Mouse (Mus musculus) midbrain, postnatal 0 days (tissue): ENCODE results near the gene Rhoq. TPM values are rescaled to one million over a fixed set of nuclear protein-coding genes. Genes with fewer than 3 reads are reported as not detected.

Source experiments
- ATAC-seq: fragments of 200-750 bp; cut with Nextera tagmentation; 2 replicates; pipeline ENCODE4 v1.8.0; 2017; ENCODE audit warnings: moderate number of reproducible peaks, mild to moderate bottlenecking, moderate TSS enrichment, moderate library complexity; ENCODE audit not compliant: low FRiP score
- DNase-seq: peaks from one replicate; pipeline ENCODE4 v3.0.0-alpha.2; 2015; ENCODE audit warnings: low spot score
- H3K27ac ChIP-seq: fragments of 300-500 bp; sonication (generic); 2 replicates; pipeline ENCODE4 v1.5.1; 2014; ENCODE audit warnings: low read depth, mild to moderate bottlenecking, low read length, mixed read lengths
- H3K27me3 ChIP-seq: fragments of 300-500 bp; sonication (generic); 2 replicates; pipeline ENCODE4 v1.6.1; 2014; ENCODE audit warnings: low read length, control low read depth, mixed read lengths; ENCODE audit not compliant: insufficient read depth
- H3K36me3 ChIP-seq: fragments of 300-500 bp; sonication (generic); 2 replicates; pipeline ENCODE4 v1.6.1; 2014; ENCODE audit warnings: low read length, control low read depth, mixed read lengths; ENCODE audit not compliant: insufficient read depth
- H3K4me1 ChIP-seq: fragments of 300-500 bp; sonication (generic); 2 replicates; pipeline ENCODE4 v1.6.1; 2014; ENCODE audit warnings: mild to moderate bottlenecking, control low read depth, antibody characterized with exemption, low read length, mixed read lengths; ENCODE audit not compliant: insufficient read depth
- H3K4me2 ChIP-seq: fragments of 300-500 bp; sonication (generic); 2 replicates; pipeline ENCODE4 v1.6.1; 2014; ENCODE audit warnings: low read depth, mild to moderate bottlenecking, low read length, mixed read lengths; ENCODE audit not compliant: poor library complexity, severe bottlenecking
- H3K4me3 ChIP-seq: fragments of 300-500 bp; sonication (generic); 2 replicates; pipeline ENCODE4 v1.5.1; 2014; ENCODE audit warnings: low read depth, mild to moderate bottlenecking, low read length, moderate library complexity
- H3K9ac ChIP-seq: fragments of 300-500 bp; sonication (generic); replicated peaks from 2 replicates; pipeline ENCODE4 v1.6.1; 2014; ENCODE audit warnings: mild to moderate bottlenecking, low read length, moderate library complexity, mixed read lengths; ENCODE audit not compliant: poor library complexity, severe bottlenecking
- H3K9me3 ChIP-seq: fragments of 300-500 bp; sonication (generic); 2 replicates; pipeline ENCODE4 v1.6.1; 2016; ENCODE audit warnings: low read length, control low read depth
- CTCF ChIP-seq: IDR thresholded peaks from 2 replicates; pipeline ENCODE4 v1.5.1; 2016; ENCODE audit warnings: antibody characterized with exemption, mild to moderate bottlenecking
- WGBS: fragments of 180-500 bp; shearing (Covaris S2); extraction: QIAGEN DNeasy Blood & Tissue Kit; methylation state at CpG from one replicate; pipeline ENCODE4 v1.1.7; 2014; 5-methylcytosine and 5-hydroxymethylcytosine counted together
- polyA plus RNA-seq: library from polyadenylated mRNA; unstranded; fragments of >200 nt; fragmentation: Nextera tagmentation; extraction: Ambion mirVana; gene quantifications from 2 replicates; pipeline ENCODE4 v1.2.1, GENCODE M21; 2015
- total RNA-seq: library from RNA; depleted of rRNA; stranded (reverse); fragments of >200 nt; gene quantifications from 2 replicates; pipeline ENCODE4 v1.2.3, GENCODE M21; 2014; rRNA removed

The Rhoq gene
- total RNA-seq (23.1 and 26.3 TPM in 2 replicates), polyA plus RNA-seq (4.3 and 5.1 TPM in 2 replicates)

GRCm38 (mm10) chr17:86962894-86963585 lies at the start of gene Rhoq:
Rhoq (plus strand) TSS chr17:86963082.
- Histone ChIP-seq H3K9ac (peak within 1 kb of the TSS; percentile 77), H3K4me2 (peak within 1 kb of the TSS; percentile 94), H3K27me3 (no peaks in the 10 kb centered on the region), H3K4me3 (peak within 1 kb of the TSS; percentile 82), H3K36me3 (no peaks in the 10 kb centered on the region), H3K27ac (peak within 1 kb of the TSS; percentile 77), H3K4me1 (peaks cover 13% of the 10 kb centered on the region), H3K9me3 (no peaks in the 10 kb centered on the region)
- peak; percentile 86 for ATAC-seq
- no peak for TF ChIP-seq CTCF
- peak; percentile 91 for DNase-seq
- WGBS: under 1% methylated on average over 60 of the region's 86 CpGs

- H3K9ac ChIP-seq: no peak overlapping the region
- H3K36me3 ChIP-seq: no peaks in the 10 kb centered on the region
- TF ChIP-seq CTCF: peak; percentile 34
- no peak overlapping the region for H3K27ac ChIP-seq
- no peaks in the 10 kb centered on the region for H3K27me3 ChIP-seq
- ATAC-seq (no peak), DNase-seq (no peak)
- H3K9me3 ChIP-seq: no peaks in the 10 kb centered on the region
- 78% methylated on average over 4 of the region's 4 CpGs for WGBS
- H3K4me3 ChIP-seq: no peak overlapping the region
- H3K4me1 ChIP-seq: no peaks in the 10 kb centered on the region
- no peak overlapping the region for H3K4me2 ChIP-seq
Measured at GRCm38 (mm10) chr17:86915540-86915939, 47.3 kb upstream of the Rhoq start.

- H3K4me2 ChIP-seq: no peak within 1 kb of the TSS
- no peaks in the 10 kb centered on the region for H3K9me3 ChIP-seq
- TF ChIP-seq CTCF: no peak
- H3K4me1 ChIP-seq: no peaks in the 10 kb centered on the region
- no peaks in the 10 kb centered on the region for H3K36me3 ChIP-seq
- H3K27me3 ChIP-seq: no peaks in the 10 kb centered on the region
- no peak within 1 kb of the TSS for H3K9ac ChIP-seq
- WGBS: 93% methylated on average over 10 of the region's 10 CpGs
- no peak within 1 kb of the TSS for H3K27ac ChIP-seq
- ATAC-seq (no peak), DNase-seq (no peak)
- no peak within 1 kb of the TSS for H3K4me3 ChIP-seq
Measured at GRCm38 (mm10) chr17:86917048-86917447, 45.8 kb upstream of the Rhoq start, which contains the start of gene Tmem247. Tmem247 (plus strand) TSS chr17:86917348.

DNA sequence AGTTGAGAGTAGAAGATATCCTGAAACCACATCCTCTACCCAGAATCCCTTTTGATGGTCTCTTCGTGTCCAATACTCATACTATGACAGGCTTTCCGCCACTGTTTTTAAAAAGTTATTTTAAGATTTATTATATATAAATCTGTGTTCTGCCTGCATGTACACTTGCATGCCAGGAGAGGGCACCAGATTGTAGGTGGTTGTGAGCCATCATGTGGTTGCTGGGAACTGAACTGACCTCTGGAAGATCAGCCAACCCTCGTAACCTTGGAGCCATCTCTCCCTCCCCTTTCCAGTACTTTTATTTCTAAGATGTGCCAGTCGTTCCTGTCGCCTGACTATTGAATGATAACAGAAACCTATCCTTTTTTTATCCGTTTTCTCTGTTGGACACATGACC lies 44.1 kb upstream of the Rhoq start:
- WGBS: 78% methylated on average over 6 of the region's 6 CpGs
- ATAC-seq: no peak
- DNase-seq: no peak
- no peak overlapping the region for H3K4me2 ChIP-seq
- no peaks in the 10 kb centered on the region for H3K36me3 ChIP-seq
- no peak overlapping the region for H3K9ac ChIP-seq
- no peak overlapping the region for H3K27ac ChIP-seq
- H3K27me3 ChIP-seq: no peaks in the 10 kb centered on the region
- H3K4me3 ChIP-seq: no peak overlapping the region
- TF ChIP-seq CTCF: peak; percentile 60
- no peaks in the 10 kb centered on the region for H3K4me1 ChIP-seq
- no peaks in the 10 kb centered on the region for H3K9me3 ChIP-seq

DNA sequence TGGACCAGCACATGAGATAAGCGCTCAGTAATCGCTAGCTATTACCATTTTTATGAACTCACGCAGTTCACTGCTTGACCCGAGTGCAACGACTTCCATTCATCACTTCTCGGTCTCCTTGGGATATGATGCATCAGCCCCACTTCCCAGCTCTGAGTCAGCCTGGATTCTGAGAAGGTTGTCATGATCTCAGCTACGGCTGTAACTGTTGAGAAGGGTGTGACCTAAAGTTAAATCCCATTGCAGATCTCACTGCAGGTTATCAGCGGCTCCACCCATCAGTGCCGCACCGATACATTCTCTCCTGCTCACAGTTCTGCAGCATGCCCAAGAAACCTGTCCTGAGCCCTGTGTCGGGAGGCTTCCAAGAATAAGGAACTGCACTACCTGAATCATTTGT lies 43.2 kb upstream of the Rhoq start:
- H3K4me1 ChIP-seq: no peaks in the 10 kb centered on the region
- no peaks in the 10 kb centered on the region for H3K9me3 ChIP-seq
- 89% methylated on average over 11 of the region's 11 CpGs for WGBS
- H3K27ac ChIP-seq: no peak overlapping the region
- TF ChIP-seq CTCF: no peak
- no peaks in the 10 kb centered on the region for H3K36me3 ChIP-seq
- H3K9ac ChIP-seq: no peak overlapping the region
- H3K27me3 ChIP-seq: no peaks in the 10 kb centered on the region
- no peak overlapping the region for H3K4me2 ChIP-seq
- no peak overlapping the region for H3K4me3 ChIP-seq
- DNase-seq (no peak), ATAC-seq (no peak)

GRCm38 (mm10) chr17:86924679-86925078 lies 38.2 kb upstream of the Rhoq start:
- peak; percentile 66 for DNase-seq
- peaks cover 6% of the 10 kb centered on the region for H3K9me3 ChIP-seq
- H3K4me3 ChIP-seq: no peak overlapping the region
- H3K27me3 ChIP-seq: no peaks in the 10 kb centered on the region
- H3K9ac ChIP-seq: no peak overlapping the region
- no peak overlapping the region for H3K4me2 ChIP-seq
- no peaks in the 10 kb centered on the region for H3K36me3 ChIP-seq
- peak; percentile 44; the same call in 1 of the 2 replicates for ATAC-seq
- WGBS: 70% methylated on average over 3 of the region's 3 CpGs
- H3K4me1 ChIP-seq: no peaks in the 10 kb centered on the region
- no peak for TF ChIP-seq CTCF
- H3K27ac ChIP-seq: peak overlapping the region; percentile 62
